Mouse (Mus musculus) myocyte (in vitro differentiated cells): ENCODE data around the gene Noxo1.

Experiments
- E2F4 ChIP-seq: IDR thresholded peaks from one replicate; pipeline ENCODE4 v1.6.1; 2011; ENCODE audit warnings: mild to moderate bottlenecking, control low read depth, moderate library complexity; ENCODE audit not compliant: insufficient read depth
- MYOD1 ChIP-seq, 3 experiments: IDR thresholded peaks; one replicate each; pipeline ENCODE4 v1.6.1; 2011; ENCODE audit warnings: control low read depth in 2 of 3, low read depth in 2 of 3, mild to moderate bottlenecking in 2 of 3, moderate library complexity in 1 of 3; ENCODE audit not compliant: insufficient read length in 2 of 3, control insufficient read depth in 1 of 3
- MYOG ChIP-seq, 3 experiments: IDR thresholded peaks; one replicate each; pipeline ENCODE4 v1.6.1; 2011; ENCODE audit warnings: control low read depth in 2 of 3, low read depth in 2 of 3, mild to moderate bottlenecking in 2 of 3; ENCODE audit not compliant: insufficient read length in 2 of 3, control insufficient read depth in 1 of 3, insufficient read depth in 1 of 3
- POLR2A ChIP-seq: IDR thresholded peaks from one replicate; pipeline ENCODE4 v1.6.1; 2011; ENCODE audit warnings: low read depth, mild to moderate bottlenecking, control low read depth, moderate library complexity; ENCODE audit not compliant: insufficient read length
- POLR2AphosphoS2 ChIP-seq: IDR thresholded peaks from one replicate; pipeline ENCODE4 v1.6.1; 2011; ENCODE audit warnings: low read depth, control low read depth; ENCODE audit not compliant: insufficient read length
- TCF12 ChIP-seq: IDR thresholded peaks from one replicate; pipeline ENCODE4 v1.6.1; 2011; ENCODE audit warnings: mild to moderate bottlenecking, control low read depth; ENCODE audit not compliant: poor library complexity, insufficient read depth, severe bottlenecking
- USF1 ChIP-seq: IDR thresholded peaks from one replicate; pipeline ENCODE4 v1.6.1; 2011; ENCODE audit warnings: low read depth, mild to moderate bottlenecking, control low read depth, moderate library complexity

DNA sequence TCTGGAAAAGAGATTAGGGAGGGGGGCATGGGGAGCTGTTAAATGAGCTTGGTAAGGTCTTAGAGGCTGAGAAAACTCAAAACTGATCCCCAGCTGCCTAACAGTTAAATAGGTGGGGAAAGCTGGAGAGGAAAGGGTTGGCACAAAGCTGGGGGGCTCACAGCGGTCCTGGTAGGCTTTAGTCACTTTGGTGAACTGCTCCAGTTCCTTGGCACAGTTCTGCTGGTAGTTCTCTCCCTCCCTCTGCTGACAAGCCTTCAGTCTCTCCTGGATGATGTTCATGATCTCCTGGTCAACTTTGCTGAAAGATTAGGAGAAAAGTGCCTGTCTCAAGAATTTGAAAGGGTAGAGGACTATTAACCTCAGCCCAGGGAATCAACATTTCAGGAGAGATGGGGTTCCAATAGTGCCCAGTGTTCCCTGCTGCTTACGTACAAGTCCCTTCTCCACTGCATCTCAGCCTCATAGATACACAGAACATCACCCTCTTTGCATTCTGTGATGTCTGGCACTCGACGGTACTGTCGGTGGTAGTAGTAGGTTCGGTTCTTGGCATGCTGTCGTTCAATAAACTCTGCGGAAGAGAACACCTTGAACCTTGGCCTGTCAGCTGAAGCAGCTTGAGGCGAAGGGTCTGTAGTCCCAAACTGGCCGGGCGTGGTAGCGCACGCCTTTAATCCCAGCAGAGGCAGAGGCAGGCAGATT lies 26.3 kb downstream of the Noxo1 start:
- peak; percentile 46 for TF ChIP-seq POLR2A
- no peak for TF ChIP-seq MYOD1 (IDR thresholded peaks at IDR 0.05; ENCODE audit: control insufficient read depth in 1 of 3, insufficient read length in 2 of 3, low read depth in 2 of 3)
- no peak for TF ChIP-seq TCF12
- no peak for TF ChIP-seq MYOG (IDR thresholded peaks at IDR 0.05; ENCODE audit: control insufficient read depth in 1 of 3, insufficient read depth in 1 of 3, insufficient read length in 2 of 3, low read depth in 2 of 3)
- TF ChIP-seq POLR2AphosphoS2: peak; percentile 77
- no peak for TF ChIP-seq E2F4
- no peak for TF ChIP-seq USF1
